Mouse (Mus musculus): Measurements from ENCODE around the gene Kbtbd7.
"Not testable (repeated sequence)": the region's sequence is repeated elsewhere in the genome, so short reads cannot be mapped to it uniquely, and the experiment has no call there.

Kbtbd7 gene

GRCm38 (mm10) chr14:79451681-79452590 is 25.6 kb downstream of the Kbtbd7 start, which contains the start of gene Kbtbd6:
Gene Kbtbd6 (plus strand): TSS chr14:79451835.
- DNase-seq (ENCODE audit: low spot score) = peak; percentile 16

GRCm38 (mm10) chr14:79452591-79452934 is 26.3 kb downstream of the Kbtbd7 start:
- not testable (repeated sequence) for DNase-seq (ENCODE audit: low spot score)

GRCm38 (mm10) chr14:79460401-79460800 is 34.1 kb downstream of the Kbtbd7 start:
- DNase-seq (ENCODE audit: low spot score) = no peak

- no peak for DNase-seq (ENCODE audit: low spot score)
These were observed 34.7 kb downstream of the Kbtbd7 start for GRCm38 (mm10) chr14:79460988-79461387.

GRCm38 (mm10) chr14:79465623-79466022 is 39.3 kb downstream of the Kbtbd7 start:
- DNase-seq (ENCODE audit: low spot score) = no peak

- no peak for DNase-seq (ENCODE audit: low spot score)
These were observed 41.3 kb downstream of the Kbtbd7 start for GRCm38 (mm10) chr14:79467621-79468020.

- no peak for DNase-seq (ENCODE audit: low spot score)
These were observed 47.1 kb downstream of the Kbtbd7 start for GRCm38 (mm10) chr14:79473384-79473783.

All from urinary bladder, postnatal 10 days (tissue).